Mouse (Mus musculus) CD4-positive naive resting alpha-beta T cell, adult 76 days (primary cell): ENCODE results near the gene Serpina3j. TPM values are rescaled to one million over a fixed set of nuclear protein-coding genes. Genes with fewer than 3 reads are reported as not detected.

Experiments used
- total RNA-seq: library from RNA; stranded (reverse); gene quantifications from one replicate; pipeline ENCODE4 v1.2.4, GENCODE M21; 2023

Serpina3j gene
- total RNA-seq: not detected

GRCm38 (mm10) chr12:104314253-104314652, at the start of gene Serpina3j:
Serpina3j (plus strand) TSS chr12:104314553.

GRCm38 (mm10) chr12:104338226-104338625, 23.9 kb downstream of the Serpina3j start, which contains the start of the genes Serpina3k and Serpina3m:
Serpina3k (plus strand) TSS chr12:104338486.
Serpina3m (plus strand) TSS chr12:104338486.

Other genes starting within 250 kb of the Serpina3j start
- not detected for gene Serpina5, start 213.4 kb upstream of the Serpina3j start, total RNA-seq
- not detected for gene Serpina3a, start 201.8 kb upstream of the Serpina3j start, total RNA-seq
- gene Serpina3b, start 186.6 kb upstream of the Serpina3j start, total RNA-seq: not detected
- gene Serpina3c, start 160.7 kb upstream of the Serpina3j start, total RNA-seq: not detected
- 1.1 TPM for gene Serpina3f, start 100.0 kb upstream of the Serpina3j start, total RNA-seq
- 12.3 TPM for gene Serpina3g, start 78.3 kb upstream of the Serpina3j start, total RNA-seq
- not detected for gene Serpina3i, start 51.4 kb upstream of the Serpina3j start, total RNA-seq
- not detected for gene Serpina3k, start 23.9 kb downstream of the Serpina3j start, total RNA-seq
- not detected for gene Serpina3m, start 23.9 kb downstream of the Serpina3j start, total RNA-seq
- not detected for gene Serpina3n, start 92.2 kb downstream of the Serpina3j start, total RNA-seq
- not detected for gene Gsc, start 158.8 kb downstream of the Serpina3j start, total RNA-seq